Mouse (Mus musculus) C2C12 (cell line): ENCODE measurements around the gene Qser1.

ENCODE experiments used
- CEBPB ChIP-seq: IDR thresholded peaks from one replicate; pipeline ENCODE4 v1.6.1; 2011; ENCODE audit warnings: low read depth, mild to moderate bottlenecking, control low read depth, moderate library complexity
- CTCF ChIP-seq: IDR thresholded peaks from one replicate; pipeline ENCODE4 v1.5.1; 2011; ENCODE audit not compliant: control insufficient read depth, insufficient read depth, insufficient read length
- MAX ChIP-seq: IDR thresholded peaks from one replicate; pipeline ENCODE4 v1.6.1; 2011; ENCODE audit warnings: mild to moderate bottlenecking, control low read depth
- MYOG ChIP-seq: IDR thresholded peaks from one replicate; pipeline ENCODE4 v1.6.1; 2011; ENCODE audit not compliant: control insufficient read depth, insufficient read length; ENCODE audit errors: extremely low read depth
- USF1 ChIP-seq: IDR thresholded peaks from one replicate; pipeline ENCODE4 v1.6.1; 2011; ENCODE audit warnings: low read depth, mild to moderate bottlenecking, control low read depth, moderate library complexity

DNA sequence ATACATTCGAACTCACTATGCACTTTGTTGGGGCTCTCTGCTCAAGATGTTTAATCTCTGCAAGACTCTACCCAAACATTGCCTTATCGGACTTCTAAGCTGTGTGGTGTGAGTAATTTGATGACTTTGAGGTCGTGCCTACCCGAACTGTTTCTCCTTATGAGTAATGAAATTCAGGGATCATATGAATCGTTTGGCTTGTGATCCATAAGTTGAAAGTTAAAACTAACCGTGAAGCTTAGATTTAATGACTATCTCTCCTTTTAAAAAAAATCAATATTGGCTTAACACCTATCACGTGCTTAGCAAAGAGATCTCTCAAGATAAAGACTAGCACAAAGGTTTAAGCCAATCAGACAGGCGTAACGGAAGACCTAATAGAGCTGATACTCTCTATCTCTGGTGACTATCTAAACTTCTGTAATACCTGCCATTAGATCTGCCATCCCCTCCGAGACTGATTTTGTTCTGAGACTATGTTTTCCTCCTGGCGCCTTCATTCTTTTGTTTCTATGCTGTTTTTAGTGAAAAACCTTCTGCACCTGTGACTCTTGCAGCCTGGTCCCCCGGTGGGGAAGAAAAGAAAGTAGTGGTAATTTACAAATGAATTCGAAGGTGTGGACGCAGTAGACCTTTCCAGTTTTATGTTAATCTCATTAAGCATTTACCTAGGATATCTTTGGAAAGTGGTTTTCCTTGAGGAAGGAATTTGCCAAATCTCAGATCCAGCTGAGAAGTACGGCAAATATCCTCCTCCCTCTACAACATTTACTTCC is 1.2 kb upstream of the Qser1 start:
- TF ChIP-seq CTCF = no peak
- TF ChIP-seq MAX = no peak
- no peak for TF ChIP-seq CEBPB
- no peak for TF ChIP-seq USF1
- TF ChIP-seq MYOG = no peak
